Mouse (Mus musculus): ENCODE results near the gene Atp8b3. TPM values are rescaled to one million over a fixed set of nuclear protein-coding genes. Genes with fewer than 3 reads are reported as not detected.

Atp8b3 gene
- total RNA-seq, 2 experiments from 2014 or later, result 0.80 to 1.1 TPM

DNA sequence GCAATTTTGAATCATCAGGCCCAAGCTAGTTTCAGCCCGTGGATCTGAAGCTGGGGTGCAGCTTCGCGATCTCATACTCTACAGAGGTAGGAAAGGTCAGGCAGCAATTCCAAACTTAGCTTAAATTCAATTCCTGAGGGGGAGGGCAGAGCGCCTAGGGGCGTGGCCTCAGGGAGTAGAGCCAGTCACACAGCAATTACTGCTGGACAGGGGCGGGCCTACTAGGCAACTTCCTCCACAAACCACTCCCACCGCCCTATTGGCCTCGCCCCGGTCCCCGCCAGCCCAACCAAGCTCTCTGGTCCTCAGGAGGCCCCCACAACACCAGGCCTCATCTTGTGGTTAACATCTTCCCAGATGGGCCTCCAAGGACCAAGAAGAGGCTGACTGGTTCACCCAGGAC is 30.7 kb upstream of the Atp8b3 start:
- DNase-seq (ENCODE audit: low spot score in 2 of 2), result peak in 1 of 2 experiments; percentile 57

GRCm38 (mm10) chr10:80568876-80569275 is 30.0 kb upstream of the Atp8b3 start:
- DNase-seq (ENCODE audit: low spot score in 2 of 2), result no peak

DNA sequence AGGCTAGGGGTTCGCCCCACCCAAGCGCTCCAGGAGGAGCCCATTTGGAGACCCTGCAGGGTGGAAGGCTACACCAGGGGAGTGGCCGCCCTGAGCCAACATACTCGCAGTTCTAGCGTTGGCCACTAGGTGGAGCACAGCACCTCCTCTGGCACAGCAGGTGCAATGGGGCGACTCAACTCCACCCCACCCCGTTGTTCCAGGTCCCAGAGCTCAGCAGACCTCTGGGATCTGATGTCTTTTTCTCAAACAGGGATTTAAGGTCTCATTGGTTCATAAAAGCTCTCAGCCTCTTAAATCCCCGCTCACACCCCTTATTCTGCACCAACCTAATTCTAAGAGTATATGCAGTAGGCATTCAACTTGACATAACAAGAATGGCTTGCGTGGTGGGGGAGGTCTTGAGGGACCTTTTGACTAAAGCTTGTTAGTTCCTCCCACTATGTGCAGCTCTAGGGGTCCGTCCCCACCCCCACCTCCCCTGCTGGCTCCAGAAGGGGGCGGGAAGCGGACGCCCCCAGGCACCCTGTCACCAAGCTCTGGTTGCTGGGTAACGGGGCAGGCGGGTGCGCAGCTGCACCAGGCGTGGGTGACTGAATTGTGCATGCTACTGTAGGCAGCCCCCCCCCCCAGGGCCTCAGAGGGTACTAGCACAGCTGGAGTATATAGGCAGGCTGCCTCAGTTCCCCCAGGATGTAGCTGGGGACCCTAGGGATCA is 27.6 kb upstream of the Atp8b3 start:
- peak; percentile 88 to 90 for DNase-seq (ENCODE audit: low spot score in 2 of 2)

- peak; percentile 88 to 89 for DNase-seq (ENCODE audit: low spot score in 2 of 2)
These were observed 22.4 kb upstream of the Atp8b3 start, which contains the start of gene Rexo1 for GRCm38 (mm10) chr10:80561116-80561944. Rexo1 (minus strand) TSS chr10:80561560.

DNA sequence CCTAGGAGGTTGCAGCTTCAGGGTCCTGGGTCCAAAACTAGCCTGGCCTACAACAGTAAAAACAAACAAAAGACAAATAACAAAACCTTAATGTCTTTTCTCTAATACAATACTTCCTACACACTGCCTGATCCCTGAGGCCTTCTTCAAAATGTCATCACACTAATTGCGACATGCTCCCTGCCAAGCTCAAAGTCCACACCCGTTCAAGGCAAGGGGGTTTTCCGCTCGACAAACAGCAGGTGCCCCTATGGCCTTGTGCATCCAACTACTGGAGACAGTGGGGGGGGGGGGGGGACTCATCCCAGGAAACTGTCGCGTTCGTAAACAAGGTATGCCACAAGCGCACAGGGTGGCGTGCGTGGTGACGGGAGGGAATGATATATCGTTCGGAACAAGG is 21.7 kb upstream of the Atp8b3 start:
- DNase-seq (ENCODE audit: low spot score in 2 of 2), result no peak

GRCm38 (mm10) chr10:80559431-80559830 is 20.5 kb upstream of the Atp8b3 start:
- no peak for DNase-seq (ENCODE audit: low spot score in 2 of 2)

GRCm38 (mm10) chr10:80557346-80557965 is 18.5 kb upstream of the Atp8b3 start:
- DNase-seq (ENCODE audit: low spot score in 2 of 2), result peak; percentile 89 to 90

DNA sequence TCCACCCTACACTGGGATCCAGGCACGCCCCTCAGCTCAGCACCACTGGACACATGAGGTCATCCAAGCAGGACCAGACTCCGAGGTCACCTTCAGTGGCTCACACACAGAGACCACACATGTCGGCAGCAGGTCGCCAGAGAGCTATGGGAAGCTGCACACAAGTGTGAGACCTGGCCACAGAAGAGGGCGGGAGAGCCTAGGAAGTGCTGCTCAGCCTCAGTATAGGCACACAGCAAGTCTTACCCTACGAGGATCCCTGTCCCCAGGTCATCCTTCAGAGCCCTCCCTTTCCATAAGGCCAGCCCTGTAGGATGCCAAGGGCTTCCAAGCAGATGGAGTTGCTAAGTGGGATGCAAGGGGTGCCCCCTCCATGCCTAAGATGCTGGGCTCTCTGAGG is 15.1 kb upstream of the Atp8b3 start:
- DNase-seq (ENCODE audit: low spot score in 2 of 2), result no peak

DNA sequence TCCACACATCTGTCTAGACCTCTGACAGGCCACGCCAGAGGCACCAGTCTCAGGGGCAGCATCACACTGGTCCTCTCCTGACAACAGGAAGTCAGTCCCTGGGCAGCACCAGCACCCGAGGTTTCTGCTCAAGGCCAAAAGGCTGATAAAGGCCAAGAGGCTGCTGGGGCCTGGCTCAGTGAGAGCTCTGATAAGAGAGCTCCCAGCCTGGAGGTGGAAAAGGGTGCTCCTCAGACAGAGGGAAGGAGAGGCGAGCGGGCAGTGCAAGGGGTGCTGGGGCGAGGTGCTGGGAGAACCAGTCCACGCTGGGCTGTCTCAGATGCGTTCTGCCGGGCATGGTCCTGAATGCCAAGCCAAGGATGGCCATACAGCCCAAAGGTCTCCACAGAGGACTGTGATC is 14.7 kb upstream of the Atp8b3 start:
- DNase-seq (ENCODE audit: low spot score in 2 of 2), result no peak

GRCm38 (mm10) chr10:80552364-80552763 is 13.4 kb upstream of the Atp8b3 start:
- DNase-seq (ENCODE audit: low spot score in 2 of 2), result no peak

- DNase-seq (ENCODE audit: low spot score in 2 of 2), result no peak
These were observed 10.4 kb upstream of the Atp8b3 start for GRCm38 (mm10) chr10:80549279-80549678.

GRCm38 (mm10) chr10:80548428-80549006 is 9.6 kb upstream of the Atp8b3 start:
- DNase-seq (ENCODE audit: low spot score in 2 of 2), result peak; percentile 81 to 82

GRCm38 (mm10) chr10:80547539-80547938 is 8.6 kb upstream of the Atp8b3 start:
- no peak for DNase-seq (ENCODE audit: low spot score in 2 of 2)

- DNase-seq (ENCODE audit: low spot score in 2 of 2), result no peak
These were observed 8.0 kb upstream of the Atp8b3 start for GRCm38 (mm10) chr10:80546945-80547344.

DNA sequence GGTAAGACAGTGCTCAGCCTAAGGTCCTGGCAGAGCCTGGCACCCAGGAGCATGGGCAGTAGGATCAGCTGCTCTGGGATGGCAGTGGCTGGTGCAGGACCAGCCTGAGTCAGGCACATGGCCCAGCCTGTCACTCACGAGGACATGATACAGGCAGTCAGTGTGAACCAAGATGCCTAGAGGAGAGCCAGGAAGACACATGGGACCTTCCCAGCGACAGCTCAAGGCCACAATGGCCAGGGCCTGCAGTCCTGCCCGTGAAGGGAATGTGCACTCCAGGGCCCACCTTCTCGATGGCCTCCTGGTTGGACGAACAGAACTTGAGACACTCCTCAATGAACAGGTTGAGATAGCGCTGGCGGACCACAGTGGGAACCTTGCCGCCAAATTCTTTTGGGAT is 6.7 kb upstream of the Atp8b3 start:
- DNase-seq (ENCODE audit: low spot score in 2 of 2), result no peak

GRCm38 (mm10) chr10:80543873-80544272 is 4.9 kb upstream of the Atp8b3 start:
- no peak for DNase-seq (ENCODE audit: low spot score in 2 of 2)

DNA sequence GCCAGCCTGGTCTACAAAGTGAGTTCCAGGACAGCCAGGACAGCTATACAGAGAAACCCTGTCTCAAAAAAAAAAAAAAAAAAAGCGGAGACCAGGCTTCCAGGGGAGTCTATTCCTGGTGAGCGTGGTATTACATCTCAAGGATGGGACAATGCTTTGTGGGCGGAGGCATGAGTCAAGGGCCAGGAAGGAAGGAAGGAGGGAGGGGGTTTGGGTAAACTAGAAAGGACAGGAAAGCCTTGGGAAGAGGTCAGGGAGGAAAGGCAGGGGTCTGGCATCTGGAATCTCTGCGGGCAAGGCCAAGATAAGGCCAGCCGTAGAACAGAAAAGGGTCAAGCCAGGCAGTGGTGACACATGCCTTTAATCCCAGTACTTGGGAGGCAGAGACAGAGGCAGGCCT is 569 bp upstream of the Atp8b3 start:
- DNase-seq (ENCODE audit: low spot score in 2 of 2), result no peak

DNA sequence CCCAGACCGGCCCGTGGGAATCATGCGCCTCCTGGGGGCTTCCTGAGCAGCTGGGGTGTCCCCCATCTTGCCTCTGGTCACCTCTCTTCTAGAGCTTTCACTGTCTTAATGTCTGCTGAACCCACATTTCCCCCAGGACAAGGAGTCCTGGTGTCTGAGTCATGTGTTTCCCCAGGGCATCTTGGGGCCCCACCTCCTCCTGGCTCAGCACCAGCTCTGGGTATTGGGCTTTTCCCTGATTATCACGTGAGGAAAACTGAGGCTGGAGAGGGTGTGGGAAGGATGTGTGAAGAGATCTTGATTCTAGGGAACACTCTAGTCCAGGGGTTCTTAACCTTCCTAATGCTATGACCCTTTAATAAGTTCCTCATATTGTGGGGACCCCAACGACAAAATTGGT is 744 bp downstream of the Atp8b3 start:
- no peak for DNase-seq (ENCODE audit: low spot score in 2 of 2)

GRCm38 (mm10) chr10:80535711-80536110 is 3.2 kb downstream of the Atp8b3 start:
- DNase-seq (ENCODE audit: low spot score in 2 of 2), result no peak

DNA sequence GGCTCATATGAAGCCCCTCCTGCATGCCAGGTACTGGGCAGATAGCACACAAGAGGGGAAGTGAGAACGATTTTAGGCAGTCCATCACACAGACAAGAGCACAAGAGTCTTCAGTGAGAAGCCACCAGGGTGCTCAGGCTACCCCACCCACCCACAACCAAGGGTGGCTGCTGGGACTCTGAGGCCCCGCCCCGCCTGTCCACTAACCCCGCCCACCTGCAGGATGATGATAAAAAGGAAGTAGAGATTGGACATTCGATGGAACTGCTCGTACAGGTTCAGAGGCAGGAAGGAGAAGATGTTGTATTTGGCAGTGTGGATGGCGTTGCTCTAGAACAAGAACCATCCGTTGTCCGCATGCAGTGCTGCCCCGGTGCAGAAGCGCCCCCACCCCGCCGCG is 3.9 kb downstream of the Atp8b3 start:
- no peak for DNase-seq (ENCODE audit: low spot score in 2 of 2)

- DNase-seq (ENCODE audit: low spot score in 2 of 2), result no peak
These were observed 5.2 kb downstream of the Atp8b3 start for GRCm38 (mm10) chr10:80533704-80534103.

DNA sequence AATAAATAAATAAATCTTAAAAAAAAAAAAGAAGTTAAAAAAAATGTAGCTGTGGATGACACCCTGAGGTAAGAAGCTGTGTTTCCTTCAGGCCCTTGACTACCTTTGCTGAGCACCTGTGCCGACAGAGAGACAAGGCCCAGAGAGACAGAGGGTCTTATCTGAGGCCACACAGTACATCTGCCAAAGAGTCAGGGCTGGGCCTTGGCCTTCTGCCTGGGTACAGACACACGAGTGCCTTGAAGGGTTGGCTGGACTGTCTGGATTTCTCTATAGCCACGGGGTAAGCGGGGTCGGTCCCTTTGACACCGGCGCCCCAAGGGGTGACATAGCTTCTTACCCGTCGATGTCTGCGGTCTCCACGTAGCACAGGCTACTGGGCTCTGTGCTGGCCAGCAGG is 6.1 kb downstream of the Atp8b3 start:
- no peak for DNase-seq (ENCODE audit: low spot score in 2 of 2)
